Mouse (Mus musculus) lung, adult 2 months (tissue): ENCODE results near the gene Cd320.

Experiments used
- CTCF ChIP-seq: fragments of 200-500 bp; IDR thresholded peaks from 2 replicates; pipeline ENCODE4 v1.5.1; 2011; ENCODE audit warnings: mild to moderate bottlenecking, low read length, control low read depth; ENCODE audit not compliant: insufficient read depth
- POLR2A ChIP-seq: fragments of 200-500 bp; IDR thresholded peaks from 2 replicates; pipeline ENCODE4 v1.6.1; 2011; ENCODE audit warnings: low read depth, mild to moderate bottlenecking, control low read depth, low read length, borderline replicate concordance; ENCODE audit errors: extremely low read depth

- TF ChIP-seq POLR2A = no peak
- TF ChIP-seq CTCF = no peak
These were observed 31.5 kb downstream of the Cd320 start for GRCm38 (mm10) chr17:33874411-33874810.
